Mouse (Mus musculus) colon, adult 2 months (tissue): Measurements from ENCODE around the gene Jazf1. TPM values are rescaled to one million over a fixed set of nuclear protein-coding genes. Genes with fewer than 3 reads are reported as not detected.

Source experiments
- polyA plus RNA-seq: library from polyadenylated mRNA; depleted of rRNA; stranded (reverse); fragments of >200 nt; gene quantifications from 2 replicates; pipeline ENCODE4 v1.2.3, GENCODE M21; 2012; rRNA removed

The Jazf1 gene
- polyA plus RNA-seq: 0.84 and 0.90 TPM in 2 replicates

GRCm38 (mm10) chr6:53067989-53068874 is at the start of gene Jazf1:
Gene Jazf1 (minus strand): TSS chr6:53068631.

Other genes with a start within 250 kb of the Jazf1 start
- 2.3 and 2.7 TPM in 2 replicates for gene Creb5, start 218.6 kb upstream of the Jazf1 start, polyA plus RNA-seq